Mouse (Mus musculus): ENCODE data around the gene Pwwp2b.

The Pwwp2b gene

GRCm38 (mm10) chr7:139247881-139248614, at the start of gene Pwwp2b:
Gene Pwwp2b (plus strand): TSS chr7:139248482.
- peak; percentile 11 for DNase-seq (ENCODE audit: low spot score)

DNA sequence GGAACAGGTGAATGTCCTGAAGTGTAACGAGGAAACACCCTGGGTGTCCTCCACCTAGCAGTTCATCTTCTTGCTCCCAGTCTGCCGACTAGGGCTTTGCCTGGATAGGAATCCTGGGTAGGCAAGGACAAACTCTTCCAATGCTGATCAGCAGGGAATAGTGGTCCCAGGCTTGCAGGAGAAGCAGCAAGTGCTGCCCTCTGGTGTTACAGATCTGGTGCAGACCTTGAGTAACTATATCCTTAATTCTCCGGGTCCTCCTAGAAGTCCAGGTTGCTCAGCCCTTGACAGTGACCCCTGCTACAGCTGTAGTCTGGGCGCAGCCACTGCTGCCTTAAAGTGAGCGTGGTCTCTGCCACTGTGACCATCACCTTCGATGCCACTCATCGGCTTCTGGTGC, 48.2 kb upstream of the Pwwp2b start:
- DNase-seq (ENCODE audit: low spot score), result no peak

GRCm38 (mm10) chr7:139201209-139201608, 47.1 kb upstream of the Pwwp2b start:
- no peak for DNase-seq (ENCODE audit: low spot score)

DNA sequence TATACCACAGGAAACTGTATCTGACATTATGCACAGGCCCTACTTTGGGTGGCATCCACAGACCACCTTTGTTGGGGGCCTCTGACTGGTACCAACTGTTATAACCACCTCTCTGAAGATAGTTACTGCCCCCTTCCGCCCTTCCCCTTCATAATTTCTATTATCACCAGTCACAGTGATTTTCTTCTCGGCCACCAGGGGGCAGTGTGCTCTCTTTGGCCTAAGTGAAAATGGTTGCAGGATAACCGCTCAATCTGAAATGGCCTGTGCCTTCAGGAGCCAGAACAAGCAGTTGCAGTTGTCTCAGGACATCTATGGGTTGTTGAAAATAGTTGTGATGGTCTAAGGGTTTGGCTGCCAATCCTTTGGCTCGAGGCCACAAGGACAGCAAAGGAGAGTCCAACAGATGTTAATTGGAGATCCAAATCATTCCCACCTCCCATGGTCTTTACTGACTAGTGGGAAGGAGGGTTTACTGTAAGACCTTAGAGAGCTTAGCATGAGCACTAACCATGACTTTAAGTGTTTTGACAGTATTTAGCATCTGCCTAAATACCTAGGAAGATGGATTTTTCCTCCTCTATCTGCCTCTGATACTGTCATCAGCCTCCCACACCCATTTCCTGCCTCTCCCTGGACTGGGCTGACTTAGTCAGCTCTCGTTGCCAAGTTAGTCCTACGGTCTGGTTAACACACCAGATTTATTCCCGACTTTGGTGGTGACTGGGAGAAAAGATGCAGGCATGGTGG, 40.1 kb upstream of the Pwwp2b start:
- no peak for DNase-seq (ENCODE audit: low spot score)

- DNase-seq (ENCODE audit: low spot score), result no peak
Observed at GRCm38 (mm10) chr7:139208773-139209095, 39.5 kb upstream of the Pwwp2b start.

- no peak for DNase-seq (ENCODE audit: low spot score)
Observed at GRCm38 (mm10) chr7:139211761-139212160, 36.5 kb upstream of the Pwwp2b start.

- peak; percentile 84 for DNase-seq (ENCODE audit: low spot score)
Observed at GRCm38 (mm10) chr7:139212754-139213745, 35.2 kb upstream of the Pwwp2b start, which contains the start of the genes Lrrc27 and Stk32c. Gene Lrrc27 (plus strand): TSS chr7:139212988. Gene Stk32c (minus strand): TSS chr7:139213307.

DNA sequence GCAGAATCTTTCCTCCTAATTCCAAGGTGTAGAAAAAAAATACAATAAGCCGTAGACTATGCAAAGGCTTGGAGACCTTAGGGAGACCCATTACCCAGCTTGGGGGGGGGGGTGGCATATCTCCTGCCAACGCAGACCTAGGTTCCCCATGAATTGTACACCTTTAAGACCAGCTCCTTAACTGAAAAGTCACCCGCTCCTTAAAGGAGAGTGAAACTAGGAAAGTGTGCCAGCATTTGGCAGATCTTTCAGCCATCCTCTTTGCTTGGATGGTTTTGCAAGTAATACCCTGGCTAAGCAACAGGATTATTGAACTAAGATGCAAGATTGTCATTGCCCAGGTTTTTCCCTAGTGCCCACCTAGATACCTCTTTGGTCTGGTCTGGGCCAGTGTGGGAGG, 34.5 kb upstream of the Pwwp2b start:
- DNase-seq (ENCODE audit: low spot score), result no peak

DNA sequence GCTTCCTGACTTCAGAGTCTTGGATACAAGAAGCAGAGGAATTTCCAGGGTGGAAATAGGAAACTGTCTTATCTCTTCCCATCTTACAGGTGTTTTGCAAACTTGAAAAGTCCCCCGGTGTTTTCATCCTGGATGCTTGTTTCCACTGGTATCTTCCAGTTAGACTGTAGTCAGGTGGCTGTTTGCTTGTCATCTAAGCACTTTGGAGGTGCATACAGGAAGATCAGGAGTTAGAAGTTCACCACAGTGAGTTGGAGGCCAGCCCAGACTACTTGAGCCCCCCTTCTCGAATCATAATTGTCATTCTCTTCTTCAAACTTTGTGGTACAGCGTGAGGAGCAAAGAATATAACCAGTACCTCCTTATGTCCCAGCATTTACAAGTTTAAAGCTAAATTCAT, 34.1 kb upstream of the Pwwp2b start:
- DNase-seq (ENCODE audit: low spot score), result no peak

DNA sequence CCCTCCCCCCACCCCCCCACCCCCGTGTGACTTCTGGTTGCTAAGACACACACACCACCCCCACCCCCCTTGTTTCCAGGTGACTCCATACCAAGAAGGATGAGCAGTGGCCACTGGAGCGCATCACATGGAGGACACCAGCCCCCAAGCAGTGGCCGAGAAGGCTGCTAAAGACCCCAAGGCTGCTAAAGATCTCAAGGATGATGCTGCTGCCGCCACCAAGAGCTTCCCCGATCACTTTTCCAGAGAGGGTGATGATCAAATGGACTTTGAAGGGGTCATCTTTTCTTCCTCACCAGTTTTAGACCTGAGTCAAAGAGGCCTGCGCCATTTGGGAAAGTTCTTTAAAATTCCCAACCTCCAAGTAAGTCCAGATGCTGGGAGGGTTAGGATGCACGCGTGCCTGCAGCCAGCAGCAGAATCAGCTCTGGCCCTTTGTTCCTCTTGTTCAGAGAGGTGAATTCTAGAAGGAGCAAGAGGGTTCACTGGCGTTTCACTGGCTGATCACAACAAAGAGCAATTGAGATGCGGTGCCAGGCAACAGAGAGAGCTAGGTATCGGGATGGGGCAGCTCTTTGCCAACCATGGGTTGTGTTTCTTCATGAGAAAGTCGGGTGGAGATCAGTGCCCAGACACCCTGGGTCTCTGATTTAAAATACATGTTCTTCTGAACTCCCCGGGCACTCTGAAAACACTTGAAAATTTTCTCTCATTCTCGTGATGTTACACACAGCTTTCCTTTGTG, 33.5 kb upstream of the Pwwp2b start:
- no peak for DNase-seq (ENCODE audit: low spot score)

DNA sequence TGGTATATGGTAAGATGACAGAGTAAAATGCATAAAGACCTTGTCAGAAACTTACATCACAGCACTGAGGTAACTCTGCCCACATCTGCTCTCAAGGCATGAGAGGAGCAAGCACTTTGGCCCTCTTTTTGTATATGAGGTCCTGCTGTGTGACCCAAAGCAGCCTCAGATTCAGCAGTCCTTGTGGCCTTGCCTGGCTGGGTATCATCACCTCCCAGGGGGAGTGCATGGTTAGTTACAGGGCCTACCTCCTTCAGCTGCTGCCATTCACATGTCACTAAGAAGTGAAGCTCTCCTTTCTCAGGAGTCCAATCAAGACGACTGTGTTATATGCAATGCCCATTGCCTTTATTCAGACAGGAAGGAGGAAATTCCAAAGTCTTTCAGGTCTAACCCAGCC, 32.8 kb upstream of the Pwwp2b start:
- DNase-seq (ENCODE audit: low spot score), result no peak

GRCm38 (mm10) chr7:139215946-139216345, 32.3 kb upstream of the Pwwp2b start:
- no peak for DNase-seq (ENCODE audit: low spot score)

GRCm38 (mm10) chr7:139216464-139216863, 31.8 kb upstream of the Pwwp2b start:
- DNase-seq (ENCODE audit: low spot score), result no peak

GRCm38 (mm10) chr7:139217046-139217445, 31.2 kb upstream of the Pwwp2b start:
- no peak for DNase-seq (ENCODE audit: low spot score)

DNA sequence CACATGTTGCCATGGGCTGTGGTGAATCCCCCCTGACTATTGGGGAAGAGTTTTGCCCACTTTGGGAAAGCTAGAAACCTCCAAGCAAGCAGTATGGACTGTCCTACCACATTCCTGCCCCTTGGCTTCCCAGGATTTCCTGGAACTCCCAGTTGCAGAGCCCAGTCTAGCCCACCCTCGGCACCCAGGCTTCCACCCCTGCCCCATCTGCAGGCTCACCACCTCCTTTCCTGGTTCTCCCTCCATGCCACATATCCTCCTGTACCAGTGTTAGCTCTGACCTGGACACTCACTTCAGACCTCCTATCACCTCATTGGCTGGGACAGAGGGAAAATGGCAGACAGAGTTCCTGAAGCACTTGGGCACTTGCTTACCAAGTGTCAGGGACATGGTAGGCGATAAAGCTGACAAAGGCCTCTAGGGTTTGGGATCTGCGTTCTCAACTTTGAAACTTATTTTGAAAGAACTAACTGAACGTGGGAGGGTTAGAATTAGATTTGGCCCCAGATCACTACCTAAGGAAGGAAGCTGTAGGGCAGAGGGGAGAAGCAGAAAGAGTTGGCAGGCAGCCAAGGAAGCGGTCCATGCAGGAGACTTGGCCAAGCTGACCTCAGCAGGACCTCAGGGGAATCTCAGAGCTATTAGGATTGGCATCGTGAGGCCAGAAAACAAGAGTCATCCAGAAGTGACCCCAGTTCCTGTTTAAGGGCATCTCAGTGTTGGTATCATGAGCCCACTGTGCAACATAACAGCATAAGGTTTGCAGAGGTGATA, 29.5 kb upstream of the Pwwp2b start:
- no peak for DNase-seq (ENCODE audit: low spot score)

DNA sequence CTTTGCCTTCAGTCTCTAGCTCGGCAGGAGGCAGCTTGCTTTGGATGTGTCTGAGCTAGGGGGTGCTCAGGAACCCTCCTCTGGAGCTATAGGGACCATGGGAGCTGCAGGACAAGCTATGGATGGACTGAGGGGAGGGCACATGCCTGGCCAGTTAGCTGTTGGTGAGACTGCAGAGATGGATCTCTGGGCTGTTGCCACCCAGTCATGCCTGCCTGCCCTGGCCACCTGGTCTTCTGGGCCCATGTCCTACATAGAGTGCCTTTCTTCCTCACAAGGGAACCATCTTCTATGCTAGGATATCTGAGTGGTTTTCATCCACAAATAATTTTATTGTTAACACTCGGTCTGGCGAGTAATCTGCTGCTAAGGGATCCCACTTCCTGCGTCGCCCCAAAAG, 28.8 kb upstream of the Pwwp2b start:
- DNase-seq (ENCODE audit: low spot score), result no peak

DNA sequence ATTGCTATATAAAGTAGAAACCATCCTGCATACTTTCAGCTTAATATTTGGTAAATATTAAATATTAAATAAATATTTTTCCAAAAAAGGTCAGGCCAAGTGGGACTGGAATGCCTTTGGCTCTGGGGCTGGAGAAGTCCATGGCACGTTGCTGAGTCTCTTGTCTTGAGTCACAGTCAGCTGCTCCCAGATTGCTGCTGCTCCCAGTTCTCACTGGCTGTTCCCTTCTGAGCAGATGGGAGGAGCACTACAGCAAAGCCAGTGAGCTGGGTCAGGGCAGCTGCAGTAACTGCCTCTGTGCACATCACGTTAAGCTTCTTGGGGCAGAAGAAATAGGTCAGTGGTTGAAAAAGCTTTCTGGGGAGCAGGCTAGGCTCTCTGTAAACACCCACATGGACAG, 28.0 kb upstream of the Pwwp2b start:
- no peak for DNase-seq (ENCODE audit: low spot score)

DNA sequence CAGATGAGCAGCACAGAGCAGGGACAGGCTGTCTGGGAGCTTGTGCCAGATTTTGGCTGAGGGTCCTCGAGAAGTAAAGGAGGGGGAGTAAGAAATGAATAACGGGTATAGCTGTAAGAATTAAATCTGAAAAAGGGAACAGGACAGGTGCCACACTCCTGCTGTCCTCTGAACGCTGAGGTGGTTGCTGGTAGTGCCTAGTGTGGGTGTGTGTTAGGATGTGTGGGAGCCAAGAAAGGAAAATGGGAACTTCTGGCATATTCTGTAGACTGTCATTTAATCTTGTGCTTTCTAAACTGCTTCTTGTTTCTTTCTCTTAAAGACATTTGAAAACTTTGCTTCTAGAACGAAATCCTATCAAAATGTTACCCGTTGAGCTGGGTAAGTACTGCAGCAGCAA, 27.2 kb upstream of the Pwwp2b start:
- no peak for DNase-seq (ENCODE audit: low spot score)

- DNase-seq (ENCODE audit: low spot score), result no peak
Observed at GRCm38 (mm10) chr7:139221856-139222255, 26.4 kb upstream of the Pwwp2b start.

DNA sequence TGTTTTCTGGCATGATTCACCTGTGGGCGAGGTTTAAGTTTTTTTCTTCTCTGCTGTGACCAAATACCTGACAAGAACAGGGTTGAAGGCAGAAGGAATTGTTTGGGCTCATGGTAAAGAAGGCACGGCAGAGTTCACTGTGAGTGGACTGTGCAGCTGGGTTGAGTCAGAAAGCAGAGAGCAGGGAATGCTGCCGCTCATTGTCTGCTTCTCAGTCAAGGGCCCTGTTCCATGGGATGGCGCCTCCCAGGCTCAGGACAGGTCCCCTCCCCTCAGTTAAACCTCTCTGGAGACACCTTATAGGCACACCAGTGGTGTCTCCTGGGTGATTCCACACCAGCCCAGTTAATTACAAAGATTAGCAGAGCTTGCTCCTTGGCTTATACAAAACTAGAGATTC, 25.9 kb upstream of the Pwwp2b start:
- DNase-seq (ENCODE audit: low spot score), result no peak

DNA sequence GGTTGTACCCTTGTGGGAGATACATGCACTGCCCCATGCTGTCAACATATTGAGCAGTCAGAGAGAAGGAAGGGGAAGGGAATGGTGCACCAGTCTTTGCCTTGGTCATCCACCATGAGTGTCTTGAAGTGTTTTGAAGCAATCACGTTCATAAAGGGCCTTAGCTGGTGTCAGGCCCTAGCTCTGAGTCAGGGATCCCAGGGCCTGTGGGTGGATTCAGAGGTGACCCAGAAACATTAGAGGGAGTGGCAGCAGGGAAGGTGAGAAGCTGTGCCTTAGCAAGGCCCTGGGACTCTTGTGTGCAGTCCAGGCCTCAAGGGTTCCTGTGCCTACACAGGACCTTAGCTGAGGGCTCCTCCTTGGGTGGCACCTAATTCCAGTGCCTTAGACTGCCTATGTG, 24.2 kb upstream of the Pwwp2b start:
- DNase-seq (ENCODE audit: low spot score), result no peak
